Mouse (Mus musculus) embryonic facial prominence, embryonic 13.5 days (tissue): ENCODE data around the gene Prkd2. TPM values are rescaled to one million over a fixed set of nuclear protein-coding genes. Genes with fewer than 3 reads are reported as not detected.
A peak's percentile ranks its signal among the peaks of the same experiment; 100 is the strongest.

Source experiments
- ATAC-seq: fragments of 200-750 bp; cut with Nextera tagmentation; 2 replicates; pipeline ENCODE4 v1.8.0; 2017; ENCODE audit warnings: low read depth; ENCODE audit not compliant: insufficient number of reproducible peaks, insufficient read depth, low FRiP score, low TSS enrichment
- H3K27ac ChIP-seq: fragments of 300-500 bp; sonication (generic); 2 replicates; pipeline ENCODE4 v1.5.1; 2015; ENCODE audit warnings: moderate library complexity, mild to moderate bottlenecking, inconsistent platforms
- H3K27me3 ChIP-seq: fragments of 300-500 bp; sonication (generic); 2 replicates; pipeline ENCODE4 v1.6.1; 2015; ENCODE audit warnings: mild to moderate bottlenecking, inconsistent platforms
- H3K36me3 ChIP-seq: fragments of 300-500 bp; sonication (generic); 2 replicates; pipeline ENCODE4 v1.6.1; 2015; ENCODE audit warnings: mild to moderate bottlenecking, inconsistent platforms
- H3K4me1 ChIP-seq: fragments of 300-500 bp; sonication (generic); 2 replicates; pipeline ENCODE4 v1.6.1; 2015; ENCODE audit warnings: inconsistent platforms
- H3K4me2 ChIP-seq: fragments of 300-500 bp; sonication (generic); 2 replicates; pipeline ENCODE4 v1.6.1; 2015; ENCODE audit warnings: moderate library complexity, mild to moderate bottlenecking, inconsistent platforms
- H3K4me3 ChIP-seq: fragments of 300-500 bp; sonication (generic); 2 replicates; pipeline ENCODE4 v1.5.1; 2015; ENCODE audit warnings: mild to moderate bottlenecking, inconsistent platforms
- H3K9ac ChIP-seq: fragments of 300-500 bp; sonication (generic); 2 replicates; pipeline ENCODE4 v1.6.1; 2015; ENCODE audit warnings: mild to moderate bottlenecking, inconsistent platforms
- H3K9me3 ChIP-seq: fragments of 300-500 bp; sonication (generic); 2 replicates; pipeline ENCODE4 v1.6.1; 2016; ENCODE audit warnings: inconsistent platforms
- WGBS: fragments of 180-500 bp; shearing (Covaris S2); methylation state at CpG from one replicate; pipeline ENCODE4 v1.1.7; 2015; ENCODE audit warnings: mixed read lengths; 5-methylcytosine and 5-hydroxymethylcytosine counted together
- polyA plus RNA-seq: library from polyadenylated mRNA; unstranded; fragments of >200 nt; fragmentation: Nextera tagmentation; extraction: Ambion mirVana; gene quantifications from 2 replicates; pipeline ENCODE4 v1.2.1, GENCODE M21; 2015

The Prkd2 gene
- polyA plus RNA-seq, 1 experiment from 2014 or later, result 20.5 TPM

DNA sequence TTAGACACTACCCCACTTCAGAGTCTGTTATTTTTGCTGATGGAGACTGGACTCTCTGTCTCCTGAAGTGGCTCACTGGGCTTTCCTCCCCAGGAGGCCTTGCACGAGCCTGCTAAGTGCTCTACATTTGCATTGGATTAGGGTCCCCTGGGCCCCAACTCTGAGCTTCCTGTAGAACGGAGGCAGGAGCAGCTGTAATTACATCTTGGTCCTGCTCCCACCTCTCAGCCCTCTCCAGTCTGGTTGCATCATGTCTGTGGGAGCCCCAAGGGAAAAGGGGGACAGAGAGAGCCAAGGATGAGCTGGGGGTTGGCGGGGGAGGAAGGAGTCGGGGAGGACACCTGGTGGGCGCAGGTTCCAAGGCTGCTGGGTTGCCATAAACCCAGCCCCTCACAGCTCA, 57.8 kb downstream of the Prkd2 start:
- Histone ChIP-seq H3K9me3 (no peaks in the 10 kb centered on the region), H3K9ac (0 out of 2 replicates have a peak overlapping the region, but pooled peaks have one; percentile 36), H3K36me3 (0 out of 2 replicates have a peak, but pooled peaks cover 4% of the 10 kb centered on the region), H3K4me2 (no peak overlapping the region), H3K4me1 (peaks cover 35% of the 10 kb centered on the region), H3K4me3 (no peak overlapping the region), H3K27me3 (no peaks in the 10 kb centered on the region), H3K27ac (no peak overlapping the region)
- 12% methylated on average over 5 of the region's 5 CpGs for WGBS
- no peak for ATAC-seq

DNA sequence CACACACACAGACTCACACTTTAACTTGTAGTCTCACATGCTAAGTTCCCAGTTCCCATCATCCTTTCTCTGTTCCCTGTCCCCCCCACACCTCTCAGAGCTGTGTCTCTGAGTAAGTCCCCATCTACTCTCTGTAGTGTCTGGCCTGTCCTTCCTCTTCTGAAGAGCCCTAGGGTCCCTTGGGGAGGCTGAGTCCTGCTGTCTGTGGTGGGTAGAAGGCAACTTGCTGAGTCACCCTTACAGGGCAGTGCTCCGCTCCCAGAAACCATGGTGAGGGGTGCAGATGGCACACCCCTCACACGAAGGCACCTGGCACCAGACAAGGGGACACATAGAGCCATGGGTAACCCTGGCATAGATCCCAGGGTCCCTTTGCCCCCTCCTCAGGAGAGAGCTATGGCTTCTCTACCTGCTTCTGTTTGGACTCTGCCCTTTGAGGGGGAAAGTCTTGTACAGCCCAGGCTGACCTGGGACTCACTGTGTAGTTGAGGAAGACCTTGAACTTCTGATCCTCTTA, 60.8 kb downstream of the Prkd2 start:
- no peak for ATAC-seq

DNA sequence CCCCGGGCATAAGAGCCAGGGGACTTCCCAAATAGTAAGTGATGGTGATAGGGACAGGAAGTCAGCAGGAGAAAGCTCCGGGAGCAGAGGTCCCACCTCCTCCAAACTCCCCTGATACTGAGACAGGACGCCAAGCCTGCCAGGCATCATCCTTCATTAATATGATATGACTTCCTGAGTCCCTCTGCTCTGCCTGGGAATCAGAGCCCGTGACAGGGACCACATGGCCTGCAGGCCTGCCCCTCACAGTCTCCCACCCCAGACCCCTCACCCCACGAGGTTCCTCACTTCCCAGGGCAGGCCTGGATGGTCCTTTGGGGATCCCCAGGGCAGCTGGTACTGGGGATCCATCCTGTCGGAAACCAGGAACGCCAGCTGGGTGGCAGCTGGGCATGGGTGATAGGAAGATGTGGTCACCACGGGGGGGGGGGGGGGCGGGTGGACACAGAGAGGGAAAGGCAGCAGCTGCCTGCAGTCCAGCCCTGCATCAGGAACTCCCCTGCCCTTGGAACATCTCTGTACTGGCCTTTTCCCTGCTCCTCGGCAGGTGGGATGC, 61.5 kb downstream of the Prkd2 start:
- ATAC-seq, result no peak
- H3K27me3 ChIP-seq, result no peaks in the 10 kb centered on the region
- 50% methylated on average over 9 of the region's 10 CpGs for WGBS
- H3K9me3 ChIP-seq, result no peaks in the 10 kb centered on the region
- no peak overlapping the region for H3K4me2 ChIP-seq
- H3K36me3 ChIP-seq, result no peaks in the 10 kb centered on the region
- peaks cover 59% of the 10 kb centered on the region for H3K4me1 ChIP-seq
- H3K9ac ChIP-seq, result no peak overlapping the region
- H3K27ac ChIP-seq, result no peak overlapping the region
- H3K4me3 ChIP-seq, result no peak overlapping the region

More for the DNA sequence above, 60.8 kb downstream of the Prkd2 start:
- Histone ChIP-seq H3K9ac (no peak overlapping the region), H3K4me2 (no peak overlapping the region), H3K27me3 (no peaks in the 10 kb centered on the region), H3K4me3 (no peak overlapping the region), H3K36me3 (no peaks in the 10 kb centered on the region), H3K27ac (no peak overlapping the region), H3K9me3 (no peaks in the 10 kb centered on the region), H3K4me1 (peaks cover 55% of the 10 kb centered on the region)
- 86% methylated on average over 2 of the region's 2 CpGs for WGBS

DNA sequence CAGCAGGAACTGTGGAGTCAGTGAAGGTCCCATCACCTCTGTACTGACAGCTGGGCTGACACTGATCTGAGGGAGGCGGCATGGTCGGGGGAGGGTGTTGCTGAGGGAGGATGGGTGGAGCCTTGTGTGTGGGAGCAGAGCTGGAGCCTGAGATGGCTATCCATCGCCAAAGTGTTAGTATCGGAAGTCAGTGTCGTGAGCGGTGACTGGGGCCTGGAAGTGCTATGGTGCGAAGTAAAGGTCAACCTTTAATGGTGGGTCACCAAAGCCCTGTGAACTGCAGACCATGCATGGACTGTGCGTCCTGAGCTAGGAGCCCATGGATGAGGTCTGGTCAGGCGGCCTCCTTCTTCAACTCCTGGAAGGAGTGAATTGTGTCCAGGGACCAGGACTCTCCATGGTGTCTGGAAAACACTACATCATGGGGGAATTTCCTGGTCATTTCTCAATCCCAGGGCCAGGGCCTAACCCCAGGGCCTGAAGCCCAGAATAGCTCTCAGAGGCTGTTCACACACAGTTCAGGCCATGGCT, 62.9 kb downstream of the Prkd2 start:
- no peak for ATAC-seq
- Histone ChIP-seq H3K4me1 (peaks cover 49% of the 10 kb centered on the region), H3K9ac (no peak overlapping the region), H3K9me3 (no peaks in the 10 kb centered on the region), H3K27me3 (no peaks in the 10 kb centered on the region), H3K27ac (no peak overlapping the region), H3K36me3 (no peaks in the 10 kb centered on the region), H3K4me3 (no peak overlapping the region), H3K4me2 (no peak overlapping the region)
- WGBS, result 44% methylated on average over 9 of the region's 9 CpGs

DNA sequence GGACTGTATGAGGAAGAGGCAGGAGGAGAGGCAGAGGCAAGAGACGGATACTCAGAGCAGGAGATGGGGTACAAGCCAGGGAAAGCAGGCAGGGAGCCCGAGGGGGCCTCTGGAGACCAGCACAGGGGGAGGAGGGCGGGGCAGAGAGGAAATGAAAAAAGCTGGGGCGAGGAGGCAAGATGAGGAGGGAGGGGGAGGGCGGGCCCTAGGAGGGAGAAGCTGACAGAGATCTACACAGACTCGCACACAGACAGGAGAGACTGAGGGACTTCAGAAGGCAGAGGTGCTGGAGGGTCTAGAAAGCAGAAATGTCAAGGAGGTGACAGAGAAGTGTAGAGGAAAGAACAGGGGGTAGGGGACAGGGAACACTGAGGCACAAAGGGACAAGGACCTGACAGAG, 63.6 kb downstream of the Prkd2 start, which contains the start of gene Ptgir:
Gene Ptgir (plus strand): TSS at position 210 of the 400 bp plus-strand sequence.
- ATAC-seq, result no peak
- Histone ChIP-seq H3K4me2 (peak within 1 kb of the TSS; percentile 7; the same call in 1 of the 2 replicates), H3K4me1 (peaks cover 46% of the 10 kb centered on the region), H3K9ac (0 out of 2 replicates have a peak within 1 kb of the TSS, but pooled peaks have one; percentile 40), H3K9me3 (no peaks in the 10 kb centered on the region), H3K27me3 (no peaks in the 10 kb centered on the region), H3K27ac (no peak within 1 kb of the TSS), H3K36me3 (no peaks in the 10 kb centered on the region), H3K4me3 (no peak within 1 kb of the TSS)
- under 1% methylated on average over 6 of the region's 6 CpGs for WGBS

DNA sequence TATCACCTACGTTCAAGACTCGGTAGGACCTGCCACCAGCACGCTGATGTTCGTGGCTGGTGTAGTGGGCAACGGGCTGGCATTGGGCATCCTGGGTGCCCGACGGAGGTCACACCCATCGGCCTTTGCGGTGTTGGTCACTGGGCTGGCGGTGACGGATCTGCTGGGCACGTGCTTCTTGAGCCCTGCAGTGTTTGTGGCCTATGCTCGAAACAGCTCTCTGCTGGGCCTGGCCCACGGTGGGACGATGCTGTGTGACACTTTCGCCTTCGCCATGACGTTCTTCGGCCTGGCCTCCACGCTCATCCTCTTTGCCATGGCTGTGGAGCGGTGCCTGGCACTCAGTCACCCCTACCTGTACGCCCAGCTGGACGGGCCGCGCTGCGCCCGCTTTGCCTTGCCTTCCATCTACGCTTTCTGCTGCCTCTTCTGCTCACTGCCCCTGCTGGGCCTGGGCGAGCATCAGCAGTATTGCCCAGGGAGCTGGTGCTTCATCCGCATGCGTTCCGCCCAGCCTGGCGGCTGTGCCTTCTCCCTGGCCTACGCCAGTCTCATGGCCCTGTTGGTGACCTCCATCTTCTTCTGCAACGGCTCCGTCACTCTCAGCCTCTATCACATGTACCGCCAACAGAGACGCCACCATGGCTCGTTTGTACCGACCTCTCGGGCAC, 64.3 kb downstream of the Prkd2 start:
- Histone ChIP-seq H3K27ac (no peak overlapping the region), H3K4me1 (peaks cover 41% of the 10 kb centered on the region), H3K9me3 (no peaks in the 10 kb centered on the region), H3K4me2 (no peak overlapping the region), H3K36me3 (no peaks in the 10 kb centered on the region), H3K27me3 (no peaks in the 10 kb centered on the region), H3K4me3 (no peak overlapping the region), H3K9ac (0 out of 2 replicates have a peak overlapping the region, but pooled peaks have one; percentile 40)
- ATAC-seq, result no peak
- WGBS, result 92% methylated on average over 41 of the region's 41 CpGs

DNA sequence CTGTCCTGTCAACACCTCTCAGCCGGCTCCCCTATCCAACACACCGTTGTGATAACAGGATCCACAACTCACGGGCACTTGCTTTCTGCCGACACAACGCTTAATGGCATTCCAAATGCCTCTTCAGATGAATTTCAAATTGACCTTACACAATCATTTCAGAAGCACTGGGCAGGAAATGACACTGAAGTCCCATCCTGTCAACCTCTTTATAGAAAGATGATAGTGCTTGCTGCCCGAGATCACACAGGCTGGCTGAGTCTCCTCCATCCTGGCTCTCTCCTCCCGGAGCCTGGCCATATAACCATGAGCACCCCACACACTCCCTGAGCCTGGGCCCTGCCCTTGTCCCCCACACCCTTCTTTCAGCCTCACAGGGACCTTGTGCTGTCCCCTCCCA, 65.1 kb downstream of the Prkd2 start:
- Histone ChIP-seq H3K9ac (0 out of 2 replicates have a peak overlapping the region, but pooled peaks have one; percentile 32), H3K9me3 (no peaks in the 10 kb centered on the region), H3K4me1 (peaks cover 44% of the 10 kb centered on the region), H3K36me3 (no peaks in the 10 kb centered on the region), H3K4me3 (no peak overlapping the region), H3K4me2 (no peak overlapping the region), H3K27ac (no peak overlapping the region), H3K27me3 (no peaks in the 10 kb centered on the region)
- 73% methylated on average over 7 of the region's 7 CpGs for WGBS
- no peak for ATAC-seq

DNA sequence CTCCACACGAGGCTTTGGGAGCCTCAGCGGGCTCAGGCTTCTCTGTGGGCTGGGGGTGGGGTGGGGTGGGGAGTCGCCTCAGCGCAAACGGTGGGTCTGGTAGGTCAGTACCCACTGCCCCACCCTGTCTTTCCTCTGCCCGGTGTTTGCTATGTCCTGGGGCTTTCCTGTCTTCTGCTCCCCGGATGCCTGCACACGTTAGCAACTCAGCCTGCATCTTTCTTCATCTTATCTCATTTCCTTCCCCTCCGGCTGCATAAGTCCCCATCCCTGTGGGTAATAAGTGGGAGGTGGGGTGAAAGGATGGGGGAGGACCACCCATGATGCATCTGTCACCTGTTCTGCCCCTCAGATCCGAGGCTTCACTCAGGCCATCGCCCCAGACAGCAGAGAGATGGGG, 65.7 kb downstream of the Prkd2 start:
- Histone ChIP-seq H3K4me3 (no peak overlapping the region), H3K27me3 (no peaks in the 10 kb centered on the region), H3K36me3 (no peaks in the 10 kb centered on the region), H3K27ac (no peak overlapping the region), H3K4me1 (peaks cover 44% of the 10 kb centered on the region), H3K4me2 (no peak overlapping the region), H3K9ac (peak overlapping the region; percentile 32; the same call in 1 of the 2 replicates), H3K9me3 (no peaks in the 10 kb centered on the region)
- WGBS, result 45% methylated on average over 11 of the region's 11 CpGs
- no peak for ATAC-seq

DNA sequence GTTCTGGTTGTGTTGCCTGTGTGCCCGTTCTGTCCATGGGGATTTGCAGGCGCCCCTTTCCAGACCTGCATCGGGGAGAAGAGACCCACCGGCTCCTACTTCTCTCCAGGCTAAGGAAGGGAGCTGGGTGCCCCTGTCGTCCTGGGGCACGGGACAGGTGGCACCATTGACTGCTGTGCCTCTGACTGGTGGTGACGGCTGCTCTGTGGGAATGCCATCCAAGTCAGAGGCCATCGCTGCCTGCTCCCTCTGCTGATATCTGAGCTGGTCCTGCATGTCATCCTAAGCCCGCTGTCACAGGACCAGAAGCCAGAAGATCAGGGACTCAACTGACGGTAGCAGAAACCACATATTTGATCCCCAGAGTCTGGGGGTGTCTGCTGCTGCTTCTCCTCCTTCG, 66.2 kb downstream of the Prkd2 start:
- Histone ChIP-seq H3K36me3 (no peaks in the 10 kb centered on the region), H3K9me3 (no peaks in the 10 kb centered on the region), H3K27me3 (no peaks in the 10 kb centered on the region), H3K4me3 (no peak overlapping the region), H3K9ac (peak overlapping the region; percentile 32; the same call in 1 of the 2 replicates), H3K4me2 (no peak overlapping the region), H3K4me1 (peaks cover 47% of the 10 kb centered on the region), H3K27ac (no peak overlapping the region)
- WGBS, result 62% methylated on average over 11 of the region's 11 CpGs
- ATAC-seq, result no peak

DNA sequence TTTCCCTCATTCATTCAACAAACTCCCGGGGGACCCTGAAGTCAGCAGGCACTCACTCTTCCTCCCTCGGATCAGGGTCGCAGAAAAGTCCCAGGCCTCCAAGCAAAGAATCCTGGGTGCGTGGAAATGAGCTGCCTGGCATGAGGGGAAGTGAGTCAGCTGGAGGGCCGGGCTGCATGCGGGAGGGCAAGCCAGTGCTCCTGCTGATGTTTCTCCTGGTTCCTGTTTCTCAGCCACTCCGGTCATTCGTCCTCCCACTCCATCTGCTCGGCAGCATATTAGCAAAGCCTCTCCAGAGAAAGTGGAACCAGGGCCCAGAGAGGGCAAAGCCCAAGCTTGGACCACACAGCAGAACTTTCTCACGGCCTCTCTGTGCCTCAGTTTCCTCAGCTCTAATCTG, 67.2 kb downstream of the Prkd2 start:
- no peaks in the 10 kb centered on the region for H3K9me3 ChIP-seq
- WGBS, result 44% methylated on average over 10 of the region's 10 CpGs
- H3K27ac ChIP-seq, result no peak overlapping the region
- 0 out of 2 replicates have a peak overlapping the region, but pooled peaks have one; percentile 41 for H3K9ac ChIP-seq
- H3K4me2 ChIP-seq, result no peak overlapping the region
- no peaks in the 10 kb centered on the region for H3K27me3 ChIP-seq
- no peak overlapping the region for H3K4me3 ChIP-seq
- peaks cover 8% of the 10 kb centered on the region for H3K36me3 ChIP-seq
- no peak for ATAC-seq
- H3K4me1 ChIP-seq, result peaks cover 44% of the 10 kb centered on the region

DNA sequence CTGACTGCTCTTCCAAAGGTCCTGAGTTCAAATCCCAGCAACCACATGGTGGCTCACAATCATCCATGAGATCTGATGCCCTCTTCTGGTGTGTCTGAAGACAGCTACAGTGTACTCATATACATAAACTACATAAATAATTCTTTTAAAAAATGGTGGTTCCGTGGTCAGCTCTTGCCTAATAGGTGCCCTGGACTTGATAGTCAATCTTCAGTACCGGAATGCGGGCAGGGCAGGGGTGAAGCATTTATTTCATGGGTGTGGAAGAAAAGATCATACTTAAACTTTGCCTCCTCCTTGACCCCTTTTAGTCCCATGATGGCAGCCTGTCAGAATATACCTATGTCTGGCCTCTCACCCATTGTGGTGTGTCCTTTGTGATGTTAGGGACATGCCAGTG, 69.2 kb downstream of the Prkd2 start:
- Histone ChIP-seq H3K27me3 (no peaks in the 10 kb centered on the region), H3K4me1 (peaks cover 27% of the 10 kb centered on the region), H3K4me2 (no peak overlapping the region), H3K9me3 (no peaks in the 10 kb centered on the region), H3K36me3 (peaks cover 28% of the 10 kb centered on the region), H3K27ac (no peak overlapping the region), H3K9ac (no peak overlapping the region; the same call in 1 of the 2 replicates), H3K4me3 (no peak overlapping the region)
- WGBS, result 91% methylated on average over 3 of the region's 3 CpGs
- no peak for ATAC-seq
